Mouse (Mus musculus) large intestine, adult 2 months (tissue): ENCODE data around the gene Fam72a. TPM values are rescaled to one million over a fixed set of nuclear protein-coding genes. Genes with fewer than 3 reads are reported as not detected.
"Not testable (repeated sequence)": the region's sequence is repeated elsewhere in the genome, so short reads cannot be mapped to it uniquely, and the experiment has no call there.

Source experiments
- DNase-seq: peaks from one replicate; pipeline ENCODE4 v3.0.0-alpha.2; 2012; ENCODE audit warnings: low read depth, low spot score
- WGBS: fragments of 180-500 bp; shearing (Covaris S2); methylation state at CpG from one replicate; pipeline ENCODE4 v1.1.7; 2018; 5-methylcytosine and 5-hydroxymethylcytosine counted together
- polyA plus RNA-seq: library from polyadenylated mRNA; depleted of rRNA; stranded (reverse); fragments of >200 nt; gene quantifications from 2 replicates; pipeline ENCODE4 v1.2.3, GENCODE M21; 2012

Gene Fam72a
- polyA plus RNA-seq, 1 experiment: 0.60 TPM

DNA sequence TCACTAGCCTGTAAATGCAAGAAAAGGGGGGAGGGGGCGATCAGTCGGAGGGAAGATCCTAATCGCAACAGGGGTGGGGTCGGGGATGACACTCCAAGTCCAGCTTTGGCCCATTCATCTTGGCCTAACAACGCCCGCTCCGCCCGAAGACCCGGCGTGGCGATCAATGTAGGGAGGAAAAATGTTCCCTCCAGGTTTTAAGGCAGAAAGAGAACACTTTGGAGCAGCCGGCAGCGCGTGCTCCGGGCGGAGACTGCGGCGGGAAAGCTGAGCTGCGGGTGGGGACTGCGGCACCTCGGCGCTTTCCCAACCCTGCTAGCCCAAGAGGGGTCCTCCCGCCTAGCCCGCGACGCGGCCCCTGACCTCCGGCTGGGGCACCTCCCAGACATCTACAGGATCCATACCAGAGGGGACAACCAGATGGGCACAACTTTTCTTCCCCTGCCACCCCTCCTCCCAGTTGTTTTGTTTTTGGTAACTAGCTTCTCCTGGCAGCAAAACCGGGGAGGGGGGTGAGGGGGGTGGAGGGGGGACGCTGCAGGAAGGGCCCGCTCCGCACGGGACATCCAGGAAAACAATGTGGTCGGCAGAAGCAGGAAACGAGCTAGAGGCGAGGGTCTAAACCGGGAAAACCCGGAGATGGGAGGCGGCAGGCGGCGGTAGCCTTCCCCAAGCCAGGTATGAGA is 2.0 kb upstream of the Fam72a start:
- DNase-seq: no peak

DNA sequence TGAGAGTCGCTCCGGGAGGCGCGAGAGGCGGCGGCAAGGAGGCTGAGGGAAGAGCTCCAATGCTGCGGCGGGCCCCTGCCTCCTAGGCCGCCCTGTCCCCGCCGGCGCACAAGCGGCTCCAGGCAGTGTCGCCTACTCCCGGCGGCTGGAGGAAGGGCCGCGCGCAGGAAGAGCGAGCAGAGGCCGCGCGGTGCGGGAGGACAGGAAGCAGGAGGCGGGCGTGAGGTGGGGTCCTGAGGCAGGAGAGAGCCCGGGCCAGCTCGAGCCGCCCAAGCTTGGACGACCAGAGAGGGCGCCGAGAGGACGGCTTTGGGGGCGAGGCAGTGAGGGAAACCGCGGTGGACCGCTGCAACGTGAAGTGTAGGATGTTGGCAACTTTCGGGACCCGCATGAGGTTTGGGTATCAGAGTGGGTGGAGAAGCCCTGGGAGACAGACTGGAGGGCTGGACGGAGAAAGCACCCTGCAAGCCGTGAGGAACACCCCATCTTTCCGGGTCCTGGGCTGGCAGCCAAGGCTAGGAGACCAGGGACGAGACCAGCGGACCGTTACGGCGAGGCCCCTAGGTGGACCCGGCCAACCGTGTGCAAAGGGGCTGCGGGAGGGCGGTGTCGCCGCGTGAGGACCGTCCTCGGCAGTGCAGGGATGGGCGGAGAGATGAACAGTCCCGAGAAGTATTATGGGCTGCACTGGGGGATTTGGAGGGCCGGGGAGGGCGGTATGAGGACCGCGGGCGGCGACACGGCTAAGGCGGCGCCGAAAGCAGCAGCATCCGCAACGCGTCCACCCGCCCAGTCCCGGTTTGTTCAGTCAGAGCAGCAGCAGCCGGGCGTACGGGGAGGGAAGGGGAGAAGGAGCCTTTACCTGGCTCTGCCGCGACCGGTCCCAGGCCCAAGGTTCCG is 1.1 kb upstream of the Fam72a start:
- WGBS: 1% methylated on average over 79 of the region's 81 CpGs
- no peak for DNase-seq

More for the DNA sequence above, 2.0 kb upstream of the Fam72a start:
- under 1% methylated on average over 41 of the region's 41 CpGs for WGBS

DNA sequence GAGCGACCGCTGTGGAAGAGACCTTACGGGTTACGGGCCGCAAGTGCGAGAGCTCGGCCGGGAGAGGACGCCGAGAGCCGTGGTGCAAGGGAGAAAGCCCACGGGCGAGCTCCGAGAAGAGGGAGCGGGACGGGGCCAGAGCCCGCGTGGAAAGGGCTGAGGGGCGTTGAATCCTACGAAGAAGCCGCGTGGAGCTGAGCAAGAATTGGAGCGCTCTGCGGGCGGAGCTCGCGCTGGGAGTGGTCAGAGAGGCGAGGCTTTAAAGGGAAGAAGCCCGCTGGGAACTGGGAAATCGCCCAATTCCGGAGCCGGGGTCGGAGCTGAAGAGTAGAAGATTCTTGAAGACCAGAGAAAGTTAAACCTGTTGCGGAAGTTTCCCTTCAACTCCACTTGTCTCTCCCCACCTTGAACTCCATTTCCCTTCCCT is 391 bp downstream of the Fam72a start:
- under 1% methylated on average over 34 of the region's 34 CpGs for WGBS
- no peak for DNase-seq

DNA sequence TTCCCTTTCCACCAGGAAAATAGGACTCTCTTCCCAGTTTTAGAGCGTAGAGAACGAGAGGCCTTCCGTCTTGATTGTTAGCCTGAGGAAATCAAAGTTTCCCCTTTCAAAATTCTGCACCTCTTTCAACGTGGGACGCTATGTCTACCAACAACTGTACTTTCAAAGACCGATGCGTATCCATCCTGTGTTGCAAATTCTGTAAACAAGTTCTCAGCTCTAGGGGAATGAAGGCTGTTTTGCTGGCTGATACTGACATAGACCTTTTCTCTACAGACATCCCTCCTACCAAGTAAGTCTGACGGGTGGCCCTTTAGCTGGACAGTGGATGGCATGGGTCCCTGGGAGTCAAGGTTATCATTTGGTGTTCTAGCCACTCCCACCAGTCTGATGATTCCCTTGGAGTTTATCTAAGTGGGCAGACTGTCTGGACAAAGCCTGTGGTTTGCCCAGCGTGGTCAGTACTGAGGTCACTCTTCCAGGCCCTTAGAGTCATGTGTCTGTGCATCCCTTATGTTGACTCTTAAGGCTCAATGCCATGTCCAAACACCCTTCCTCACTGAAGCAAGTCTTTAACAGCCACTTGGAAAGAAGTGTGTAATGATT is 961 bp downstream of the Fam72a start:
- 2% methylated on average over 9 of the region's 9 CpGs for WGBS
- no peak for DNase-seq

DNA sequence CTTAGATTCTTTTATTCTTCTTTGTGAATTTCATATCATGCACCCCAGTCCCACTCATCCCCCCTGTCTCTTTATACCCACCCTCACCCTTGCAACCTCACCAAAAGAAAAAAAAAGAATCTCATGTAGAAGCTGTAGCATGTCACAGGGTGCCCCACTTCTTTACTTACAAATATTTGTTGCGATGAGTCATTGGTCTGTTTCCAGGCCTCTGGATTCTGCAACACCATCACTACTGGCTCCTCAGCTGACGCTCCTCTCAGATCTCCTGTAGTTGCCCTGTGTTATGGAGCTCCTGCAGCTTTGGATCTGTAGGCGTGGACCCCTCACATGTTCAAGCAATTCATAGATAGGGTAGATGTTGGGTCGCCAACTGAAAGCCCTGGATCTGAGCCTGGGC is 12.1 kb downstream of the Fam72a start:
- 85% methylated on average over 4 of the region's 4 CpGs for WGBS
- DNase-seq: no peak

DNA sequence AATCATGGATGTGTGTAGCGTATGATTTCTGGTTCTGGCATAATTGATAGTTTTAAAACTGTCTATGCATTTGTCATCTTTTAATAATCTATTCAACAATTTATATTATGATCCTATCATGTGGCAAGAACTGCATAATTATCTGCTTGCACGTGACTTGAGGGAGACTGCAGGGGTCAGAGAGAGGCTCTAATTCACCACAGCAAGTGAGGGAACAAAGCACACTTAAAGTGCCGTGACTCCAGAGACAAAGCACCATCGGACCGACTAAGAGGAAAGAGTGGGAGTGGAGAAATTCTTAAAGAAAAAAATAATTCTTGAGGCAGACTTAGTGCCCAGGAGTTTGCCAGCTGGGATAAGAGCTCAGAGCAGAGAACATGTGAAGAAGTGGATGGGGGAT is 13.1 kb downstream of the Fam72a start:
- WGBS: 92% methylated on average over 5 of the region's 5 CpGs
- no peak for DNase-seq

DNA sequence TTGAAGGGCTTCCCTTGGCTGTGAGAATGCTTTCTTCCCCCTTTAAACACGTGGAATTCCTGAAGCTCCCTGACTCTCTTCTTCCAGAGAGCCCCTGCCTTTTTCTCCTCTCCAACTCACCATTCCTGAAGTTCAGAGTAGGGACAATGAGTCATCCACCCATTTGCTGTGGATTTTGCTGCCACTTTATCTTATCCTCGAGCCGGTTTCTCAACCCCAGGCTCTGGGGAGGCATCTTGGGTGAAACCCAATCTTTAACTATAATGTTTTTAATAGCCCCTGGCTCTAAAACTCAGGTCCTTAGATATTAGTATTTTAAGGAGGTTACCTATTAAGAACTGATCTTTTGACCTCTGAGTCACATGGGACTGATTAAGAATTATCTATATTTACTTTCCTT is 13.7 kb downstream of the Fam72a start:
- no peak for DNase-seq
- WGBS: 39% methylated on average over 3 of the region's 3 CpGs

DNA sequence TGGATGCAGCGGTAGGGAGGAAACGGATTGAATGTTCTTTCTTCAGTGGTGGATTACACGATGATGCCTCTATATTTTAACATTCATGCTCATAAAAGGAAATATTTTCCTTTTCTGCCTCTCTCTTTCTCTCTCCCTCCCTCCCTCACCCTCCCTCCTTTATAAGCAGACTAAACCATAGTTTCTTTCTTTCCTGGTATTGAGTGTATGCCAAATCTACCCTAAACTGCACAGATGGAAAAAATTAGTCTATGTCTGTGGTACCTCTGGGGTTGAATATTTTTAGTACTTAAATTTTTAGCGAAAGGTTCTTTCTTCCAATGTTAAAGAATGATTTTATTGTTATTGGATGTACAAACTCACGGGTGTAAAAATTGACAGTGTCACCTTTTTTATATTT is 14.2 kb downstream of the Fam72a start:
- DNase-seq: no peak
- WGBS: 78% methylated on average over 5 of the region's 5 CpGs

DNA sequence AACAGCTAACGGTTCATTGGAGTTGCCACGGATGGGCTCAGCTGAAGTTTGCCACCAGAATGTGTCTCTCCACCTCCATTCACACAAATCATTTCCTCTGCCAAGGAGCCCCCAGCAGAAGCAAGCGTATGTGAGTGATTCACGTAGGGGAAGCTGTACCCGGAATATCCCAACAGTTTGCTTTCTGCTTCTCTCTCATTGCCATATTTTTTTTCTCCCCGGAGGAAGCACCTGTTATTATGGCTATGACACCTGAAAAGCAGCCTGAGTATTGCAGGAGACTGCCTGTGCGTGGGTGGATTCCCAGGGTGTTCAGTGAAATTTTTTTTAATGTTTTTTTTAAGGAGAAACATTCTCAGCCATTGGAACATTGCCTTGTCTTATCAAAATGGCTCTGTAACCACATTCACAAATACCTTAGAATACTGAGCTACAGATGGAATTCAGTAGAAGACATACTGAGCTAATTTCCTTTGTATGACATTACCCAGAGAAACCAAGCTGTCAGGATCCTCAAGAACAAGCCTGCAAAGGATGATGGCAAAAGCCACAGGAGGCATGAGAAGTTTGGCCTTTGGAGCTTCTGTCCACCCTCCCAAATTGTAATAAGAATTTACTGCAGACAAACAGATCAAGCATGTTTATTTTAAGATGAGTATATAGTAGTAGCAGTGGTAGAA is 16.3 kb downstream of the Fam72a start:
- DNase-seq: no peak
- WGBS: 83% methylated on average over 7 of the region's 7 CpGs

DNA sequence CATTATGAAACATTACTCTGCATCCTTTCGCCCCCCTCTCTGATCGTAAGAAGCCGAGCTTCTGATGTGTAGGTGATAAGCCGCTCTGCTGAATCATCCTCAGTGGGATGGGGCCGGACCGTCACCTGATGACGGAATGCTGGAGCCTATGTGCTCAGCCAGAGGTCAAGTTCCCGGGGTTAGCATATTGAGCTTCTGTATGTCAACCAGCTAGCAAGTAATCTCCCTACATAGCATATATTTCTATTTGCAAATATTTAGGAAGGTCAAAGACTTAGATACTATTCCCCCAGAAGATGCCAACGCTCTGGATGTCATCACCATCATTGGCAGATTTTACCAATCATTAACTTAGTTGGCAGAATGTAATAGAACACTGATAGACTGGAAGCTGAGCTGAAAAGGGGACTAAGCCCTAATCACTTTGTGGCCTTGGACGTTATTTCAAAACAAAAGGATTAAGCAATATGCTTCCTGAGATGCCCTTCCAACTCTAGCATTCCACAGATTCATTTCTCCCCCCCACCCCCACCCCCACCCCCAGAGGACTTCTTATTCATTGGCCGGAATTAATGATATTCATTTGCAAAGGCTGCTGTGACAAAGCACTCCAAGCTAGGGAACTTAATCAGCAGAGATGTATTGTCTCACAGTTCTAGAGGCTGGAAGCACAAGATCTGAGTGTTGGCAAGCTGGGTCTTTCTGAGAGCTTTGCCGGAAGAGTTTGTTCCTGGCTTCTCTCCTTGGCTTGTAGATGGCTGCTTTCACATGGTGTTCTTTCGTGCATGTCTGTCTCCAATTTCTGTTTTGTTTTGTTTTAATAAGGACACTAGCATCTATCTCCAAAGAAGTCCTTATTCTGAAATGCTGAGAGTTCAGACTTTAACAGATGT is 19.3 kb downstream of the Fam72a start:
- DNase-seq: no peak
- WGBS: 75% methylated on average over 13 of the region's 13 CpGs

DNA sequence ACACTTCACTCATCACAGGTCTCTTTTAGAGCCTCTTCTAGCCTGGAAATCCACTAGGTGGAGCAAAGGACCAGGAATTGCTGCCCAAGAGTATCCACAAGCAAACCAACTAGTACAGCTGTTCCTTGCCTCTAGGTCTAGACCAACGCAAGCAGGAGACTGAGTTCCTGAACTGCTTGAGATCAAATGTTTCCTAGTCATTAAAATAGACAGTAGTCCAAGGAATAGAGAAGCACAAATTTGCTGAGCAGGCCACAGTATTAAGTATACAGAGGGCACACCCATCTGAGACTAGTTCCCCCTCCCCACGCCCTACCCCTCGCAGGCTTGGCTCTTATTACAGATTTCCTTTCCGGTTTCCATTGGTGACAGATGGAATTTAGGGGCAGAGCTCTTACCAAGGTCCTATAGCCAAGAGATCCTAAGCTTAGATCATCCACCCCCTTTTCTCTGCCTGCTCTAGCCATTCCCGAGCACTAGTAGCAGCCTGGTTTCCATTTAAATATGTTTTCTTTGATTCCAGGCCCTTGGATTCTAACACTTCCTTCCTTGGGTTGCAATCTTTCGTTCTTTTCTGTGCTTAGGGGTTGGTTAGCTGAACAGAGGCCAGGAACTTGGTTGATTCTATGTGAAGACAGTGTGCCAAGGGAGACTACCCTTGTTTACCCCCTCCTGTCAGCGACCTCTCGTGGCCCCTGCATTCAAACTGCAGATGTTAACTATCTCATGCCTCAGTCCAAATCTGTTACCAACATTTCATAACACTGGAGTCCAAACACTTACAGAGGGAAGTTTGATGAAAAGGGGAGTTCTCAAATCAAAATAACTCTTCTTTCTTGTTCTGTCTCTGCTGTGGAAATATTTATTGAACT is 21.0 kb downstream of the Fam72a start:
- WGBS: 45% methylated on average over 8 of the region's 8 CpGs
- no peak for DNase-seq

DNA sequence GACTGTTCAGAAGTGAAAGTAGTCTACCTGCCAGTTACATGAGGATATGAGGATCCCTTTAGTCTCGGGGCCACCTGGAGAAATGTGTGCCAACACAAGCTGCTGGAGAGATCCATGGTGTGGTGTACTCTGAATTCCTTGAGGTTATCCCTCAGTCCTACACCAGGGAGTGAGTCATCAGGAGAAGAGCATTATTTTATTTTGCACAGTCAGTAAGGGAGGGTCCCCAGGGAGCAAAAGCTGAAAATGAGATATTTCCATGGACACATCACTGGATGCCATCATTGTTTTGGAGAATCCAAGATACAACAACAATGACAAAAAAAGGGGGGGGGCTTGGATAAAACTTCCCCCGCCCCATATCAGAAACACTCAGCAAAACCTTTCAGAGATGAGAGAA is 24.3 kb downstream of the Fam72a start:
- 70% methylated on average over 2 of the region's 2 CpGs for WGBS
- no peak for DNase-seq

DNA sequence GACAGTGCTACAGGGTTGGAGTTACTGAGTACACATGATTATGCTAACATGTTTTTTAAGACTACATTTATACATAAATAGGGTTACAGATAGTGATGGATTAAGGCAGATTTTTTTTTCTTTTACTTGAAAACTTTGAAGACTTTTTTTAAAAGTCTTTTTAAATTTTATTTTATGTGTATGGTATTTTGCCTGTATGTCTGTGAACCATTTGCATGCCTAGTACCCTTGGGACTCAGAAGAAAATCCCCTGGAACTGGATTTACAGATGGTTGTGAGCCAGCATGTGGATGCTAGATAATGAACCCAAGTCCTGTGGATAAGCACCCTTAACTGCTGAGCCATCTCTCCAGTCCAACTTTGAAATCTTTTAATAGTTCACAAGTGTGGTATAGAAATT is 25.7 kb downstream of the Fam72a start:
- DNase-seq: no peak

DNA sequence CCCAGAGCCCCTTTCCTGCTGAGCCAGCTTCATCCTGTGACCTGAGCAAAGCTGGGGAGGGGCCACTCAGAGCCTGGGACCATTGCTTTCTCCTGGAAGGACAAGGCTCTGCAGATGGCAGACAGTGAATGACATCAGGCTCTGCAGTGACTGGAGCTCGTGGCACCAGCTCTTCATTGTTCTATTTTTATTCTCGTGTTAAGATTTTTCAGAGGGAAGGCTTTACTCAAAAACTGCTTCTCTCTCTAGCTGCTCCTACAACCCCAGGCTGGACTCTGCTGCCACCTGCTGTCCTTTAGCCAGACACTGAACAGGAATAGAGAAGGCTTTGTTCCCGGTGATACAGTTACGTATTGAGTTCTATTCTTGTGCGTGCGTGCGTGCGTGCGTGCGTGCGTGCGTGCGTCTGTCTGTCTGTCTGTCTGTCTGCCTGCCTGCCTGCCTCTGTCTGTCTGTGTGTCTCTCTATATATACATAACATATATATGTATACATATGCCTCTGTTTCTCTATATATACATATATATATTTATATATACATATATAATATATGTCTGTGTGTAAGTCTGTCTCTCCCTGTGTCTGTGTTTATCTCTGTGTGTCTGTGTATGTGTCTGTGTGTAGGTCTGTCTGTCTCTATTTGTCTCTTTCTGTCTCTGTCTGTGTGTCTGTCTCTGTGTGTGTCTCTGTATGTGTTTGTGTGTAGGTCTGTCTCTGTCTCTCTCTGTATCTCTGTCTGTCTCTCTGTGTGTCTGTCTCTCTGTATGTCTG is 27.5 kb downstream of the Fam72a start:
- WGBS: under 1% methylated on average over 13 of the region's 13 CpGs
- peak; percentile 45 for DNase-seq

DNA sequence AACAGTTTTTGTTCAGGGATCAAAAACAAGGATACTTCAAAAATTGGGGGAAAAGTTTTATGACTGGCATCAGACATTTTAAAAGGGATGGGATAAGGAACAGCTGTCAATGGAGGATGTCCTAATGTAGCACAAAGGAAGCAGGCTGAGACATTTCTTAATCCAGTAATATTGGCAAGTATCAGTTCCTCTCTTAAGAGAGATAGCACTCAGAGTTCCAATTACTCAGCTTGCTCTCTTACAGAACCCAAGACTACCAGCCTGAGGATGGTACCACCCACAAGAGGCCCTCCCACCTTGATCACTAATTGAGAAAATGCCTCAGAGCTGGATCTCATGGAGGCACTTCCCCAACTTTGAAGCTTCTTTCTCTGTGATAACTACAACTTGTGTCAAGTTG is 32.8 kb downstream of the Fam72a start:
- DNase-seq: no peak

DNA sequence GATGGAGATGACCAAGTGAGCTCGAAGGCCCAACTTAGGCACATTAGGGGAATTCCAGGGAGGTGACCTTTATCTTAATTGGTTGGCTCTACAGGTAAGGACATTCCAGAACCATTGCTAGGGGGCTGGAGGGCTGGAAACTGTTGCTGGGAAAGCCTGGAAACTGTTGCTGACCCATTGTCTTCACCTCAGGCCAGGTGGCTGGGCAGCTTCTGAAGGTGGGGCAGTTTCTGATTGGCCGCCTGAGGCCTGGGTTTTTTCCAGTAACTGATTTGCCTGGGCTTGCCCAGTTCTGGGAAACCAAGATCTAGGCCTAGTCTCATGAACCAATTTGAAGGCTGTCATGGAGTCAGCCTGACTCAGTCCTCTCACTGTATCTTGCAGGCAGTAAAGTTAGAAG is 34.4 kb downstream of the Fam72a start:
- 95% methylated on average over 2 of the region's 2 CpGs for WGBS
- no peak for DNase-seq

DNA sequence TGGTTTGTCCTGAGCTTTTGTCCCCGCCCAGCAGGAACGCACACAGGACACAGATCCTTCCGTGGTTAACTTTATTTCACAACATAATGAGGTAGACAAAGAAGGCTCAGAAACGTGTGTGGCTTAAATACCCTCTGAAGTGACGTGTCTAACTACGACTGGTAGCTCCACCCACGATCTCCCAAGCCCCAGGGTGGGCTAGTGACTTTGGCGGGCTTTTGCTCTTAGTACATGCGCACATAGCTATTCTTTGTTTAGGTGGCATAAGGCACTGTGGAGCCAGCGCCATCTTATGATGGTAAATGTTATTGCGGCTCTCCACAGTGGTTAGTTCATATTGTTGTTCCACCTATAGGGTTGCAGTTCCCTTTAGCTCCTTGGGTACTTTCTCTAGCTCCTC is 38.4 kb downstream of the Fam72a start:
- 39% methylated on average over 11 of the region's 11 CpGs for WGBS
- DNase-seq: not testable (repeated sequence)

DNA sequence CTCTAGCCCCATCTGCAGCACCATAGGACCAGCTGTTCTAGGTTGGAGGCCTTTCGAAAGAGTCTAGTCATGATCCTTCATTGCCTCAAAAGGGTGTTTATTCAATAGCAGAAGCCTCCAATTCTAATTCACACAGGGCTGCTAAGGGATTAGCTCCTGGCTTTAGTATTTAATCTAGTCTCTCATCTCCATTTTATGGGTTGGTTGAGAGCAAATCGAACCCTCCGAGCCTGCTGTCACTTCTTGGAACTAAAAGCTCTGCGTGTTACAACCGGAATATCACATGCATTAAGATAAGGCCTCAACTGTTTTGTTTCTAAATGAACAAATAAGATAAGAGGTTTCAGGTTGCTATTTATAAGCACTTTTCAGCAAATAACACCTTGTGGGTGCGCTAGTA is 42.0 kb downstream of the Fam72a start:
- no peak for DNase-seq
- WGBS: 73% methylated on average over 6 of the region's 6 CpGs
